Mouse (Mus musculus) left cerebral cortex, postnatal 14 days (tissue): ENCODE measurements at regions not wholly inside any gene's neighbourhood (a gene's known extent, or its start where the extent isn't known, plus 50 kb on each side); places are given as distances from the start of the nearest gene placed in this dataset.

ENCODE experiments used
- DNase-seq, 2 experiments: peaks; one replicate each; pipeline ENCODE4 v3.0.0; 2021 to 2022; ENCODE audit warnings: low spot score in 2 of 2, mixed read lengths in 1 of 2
- intact Hi-C: fragments of 180-260 bp; cut with DNase I; formaldehyde crosslinking; loops from one replicate; pipeline ENCODE4 v1.15.1; 2025

DNA sequence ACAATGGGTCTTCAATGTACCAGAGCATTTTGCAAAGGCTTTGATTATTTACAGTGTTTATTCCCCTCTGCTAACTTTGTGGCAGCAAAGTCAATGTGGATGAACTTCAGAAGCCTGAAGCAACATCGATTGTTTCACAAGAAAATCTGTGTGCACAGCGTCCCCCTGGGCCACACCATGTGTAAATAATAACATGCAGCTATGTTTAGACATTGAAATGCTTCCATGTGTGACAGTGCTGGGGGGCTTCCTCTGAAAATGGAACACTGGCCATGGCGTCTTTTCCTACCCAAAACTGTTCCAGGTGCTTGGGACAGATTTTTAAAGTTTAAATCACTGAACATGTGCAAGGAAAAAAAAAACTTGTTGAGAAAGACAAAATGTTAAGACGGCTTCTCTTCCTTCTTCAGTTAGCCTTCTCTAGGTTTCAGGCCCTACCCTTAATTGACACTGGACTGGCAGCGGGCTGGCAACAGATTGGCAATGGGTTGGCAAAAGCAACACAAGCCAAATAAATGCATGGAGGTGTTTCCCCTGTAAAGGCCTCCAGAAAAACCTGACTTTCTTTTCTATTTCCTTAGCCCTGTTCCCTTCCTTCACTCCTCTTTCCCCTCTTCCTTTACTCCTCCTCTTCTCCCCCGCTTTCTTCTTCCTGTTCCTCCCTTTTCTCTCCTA is 715.0 kb downstream of the Tns3 start:
- intact Hi-C loops = no loop called here
- no peak for DNase-seq

DNA sequence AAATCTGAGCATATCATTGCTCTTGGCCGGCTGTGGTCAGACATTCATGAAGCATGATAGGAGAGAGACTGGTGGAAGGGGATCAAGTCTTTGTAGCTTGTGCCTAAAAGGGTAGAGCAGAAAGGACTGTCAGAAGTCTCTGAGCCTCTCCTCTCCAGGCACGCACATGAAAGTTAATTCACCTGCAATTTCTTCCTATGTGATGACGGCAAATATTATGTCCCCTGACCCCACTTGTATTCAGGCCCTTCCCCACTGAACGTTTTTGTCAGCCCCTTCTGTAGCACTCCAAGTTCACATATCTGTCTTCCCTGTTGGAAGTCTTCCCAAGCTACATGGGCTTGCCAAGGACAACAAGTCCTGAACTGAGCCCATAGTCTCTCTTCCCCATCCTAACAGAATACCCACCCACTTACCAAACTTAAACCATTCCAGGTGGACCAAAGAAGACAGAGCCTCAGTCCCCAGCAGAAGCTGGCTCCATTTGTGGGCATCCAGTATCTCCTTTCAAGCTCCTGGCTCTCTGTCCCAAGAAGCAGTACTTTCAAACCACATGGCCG is 719.3 kb downstream of the Tns3 start:
- DNase-seq = no peak

GRCm38 (mm10) chr11:7944373-7944772 is 720.0 kb downstream of the Tns3 start:
- DNase-seq = no peak
- intact Hi-C loops = no loop called here

More for the DNA sequence above, 719.3 kb downstream of the Tns3 start:
- intact Hi-C loops = no loop called here

DNA sequence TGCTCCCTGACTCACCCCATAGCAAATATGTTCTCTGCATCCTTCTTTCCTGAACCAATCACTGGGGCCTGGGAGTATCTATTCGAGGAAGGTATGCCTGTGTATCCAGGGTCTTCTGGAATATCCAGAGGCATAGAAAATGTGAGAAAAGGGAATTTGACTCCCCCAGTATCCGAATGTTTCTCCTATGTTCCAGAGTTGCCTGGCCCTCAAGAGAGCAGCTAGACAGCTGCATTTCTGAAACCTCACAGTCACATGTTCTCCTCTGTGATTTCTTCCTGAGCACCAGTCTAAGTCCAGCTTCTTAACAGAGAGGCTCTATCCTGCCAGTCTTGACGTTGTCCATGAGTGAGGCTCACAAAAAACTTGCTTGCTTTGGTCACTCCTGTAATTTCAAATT is 719.9 kb upstream of the Igfbp3 start:
- intact Hi-C loops = no loop called here
- no peak for DNase-seq

DNA sequence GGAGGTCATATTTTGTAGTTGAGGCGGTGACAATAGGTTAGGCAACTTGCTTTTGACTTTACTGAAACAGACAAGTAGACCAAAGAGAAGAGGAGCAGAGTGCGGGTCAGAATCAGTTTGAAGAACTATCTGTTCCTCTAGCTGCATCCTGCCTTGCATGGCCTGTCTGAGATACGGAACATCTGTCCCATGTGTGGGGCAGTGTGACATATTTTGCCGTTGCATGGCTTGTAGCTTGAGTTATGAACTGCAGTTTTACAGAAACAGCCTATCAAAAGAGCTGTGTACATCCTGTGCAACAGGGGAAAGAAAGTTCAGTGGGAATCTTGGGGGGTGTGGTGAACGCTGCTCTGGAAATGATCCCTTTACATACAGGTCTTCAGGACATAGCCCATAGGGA is 718.9 kb upstream of the Igfbp3 start:
- DNase-seq = no peak
- intact Hi-C loops = no loop called here

DNA sequence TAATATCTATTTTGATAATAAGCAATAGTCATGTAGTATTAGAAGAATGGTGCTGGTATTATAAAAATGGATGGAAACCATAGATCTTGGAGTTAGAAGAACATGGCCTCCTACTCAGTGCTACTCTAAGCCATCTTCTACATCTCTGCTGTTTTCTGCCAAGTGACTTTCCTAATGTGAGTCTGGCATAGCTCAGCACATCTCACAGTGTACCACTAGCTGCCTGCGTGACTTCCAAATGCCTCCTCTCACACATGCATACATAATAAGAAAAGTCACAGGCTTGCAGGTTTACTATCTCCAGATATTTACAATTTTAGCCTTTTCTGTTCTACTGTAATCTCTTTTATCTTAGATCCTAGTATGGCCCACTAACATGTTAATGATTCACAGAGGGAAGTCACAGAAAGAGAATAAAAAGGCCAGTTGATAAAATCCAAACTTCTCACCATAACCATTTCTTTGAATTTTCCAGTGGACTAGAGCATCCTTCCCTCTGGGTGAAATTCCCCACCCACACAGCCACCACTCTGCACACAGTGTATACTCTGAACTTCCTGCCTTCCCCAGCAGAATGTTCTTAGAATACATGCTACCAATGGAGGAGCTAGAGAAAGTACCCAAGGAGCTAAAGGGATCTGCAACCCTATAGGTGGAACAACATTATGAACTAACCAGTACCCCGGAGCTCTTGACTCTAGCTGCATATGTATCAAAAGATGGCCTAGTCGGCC is 717.5 kb upstream of the Igfbp3 start:
- no peak for DNase-seq
- intact Hi-C loops = no loop called here

DNA sequence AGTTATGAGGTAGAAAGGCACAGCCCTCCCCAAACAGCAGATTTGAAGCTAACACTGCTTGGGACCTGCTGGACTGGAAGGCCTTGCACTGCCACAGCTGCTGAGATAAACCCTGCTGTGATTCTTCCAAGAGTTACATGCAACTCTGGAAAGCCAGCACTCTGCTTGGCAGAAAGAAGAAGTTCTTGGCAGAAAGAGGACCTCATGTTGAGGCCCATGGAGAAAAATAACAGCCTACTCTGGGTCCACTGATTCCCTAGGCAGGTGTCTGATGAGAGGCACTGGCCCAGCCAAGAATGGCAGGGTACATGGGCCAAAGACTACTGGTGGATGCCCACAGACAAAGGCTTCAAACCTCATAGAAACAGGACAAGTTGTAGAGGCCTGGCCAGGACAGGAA is 714.0 kb upstream of the Igfbp3 start:
- intact Hi-C loops = no loop called here
- DNase-seq = no peak

- intact Hi-C loops = no loop called here
- no peak for DNase-seq
Observed at GRCm38 (mm10) chr11:7912036-7912435, 698.3 kb upstream of the Igfbp3 start.

DNA sequence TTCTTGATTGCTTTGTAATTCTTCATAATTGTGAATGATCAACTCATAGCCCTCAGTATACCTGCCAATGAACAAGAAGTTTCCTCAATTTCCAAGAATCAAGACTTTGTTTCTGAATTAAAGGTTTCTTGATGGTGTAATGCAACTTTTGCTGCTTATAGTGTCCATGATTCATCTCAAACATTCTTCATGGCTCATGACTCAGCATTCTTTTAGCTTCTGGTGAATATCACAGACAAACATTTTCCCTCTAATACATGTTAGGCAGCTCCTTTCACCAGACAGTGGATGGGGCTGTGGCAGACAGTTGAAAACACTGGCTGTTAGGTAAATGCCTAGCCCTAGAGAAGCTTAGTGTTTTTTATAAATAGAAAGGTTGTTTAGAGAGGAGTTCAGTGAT is 686.5 kb upstream of the Igfbp3 start:
- no peak for DNase-seq
- intact Hi-C loops = no loop called here

GRCm38 (mm10) chr11:7898204-7898603 is 684.5 kb upstream of the Igfbp3 start:
- no peak for DNase-seq
- intact Hi-C loops = no loop called here

DNA sequence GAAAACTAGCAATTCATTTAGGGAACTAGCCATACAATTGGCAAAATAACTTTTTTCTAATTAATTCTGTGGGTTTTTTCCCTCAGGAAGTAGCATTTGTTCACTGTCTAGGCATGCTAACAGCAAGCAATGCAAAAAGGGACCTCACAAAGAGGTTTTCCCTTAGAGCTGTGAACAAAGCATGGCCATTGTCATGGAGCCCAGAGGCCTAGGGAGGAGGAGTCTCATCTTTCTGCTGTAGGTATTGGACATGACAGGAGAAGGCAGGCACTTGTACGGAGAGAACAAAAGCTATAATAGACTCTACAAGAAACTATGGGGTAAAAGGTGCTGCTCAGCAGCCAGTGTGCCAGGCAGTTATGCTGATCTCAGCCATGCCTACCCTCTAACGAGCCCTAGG is 666.8 kb upstream of the Igfbp3 start:
- DNase-seq = no peak
- intact Hi-C loops = no loop called here

DNA sequence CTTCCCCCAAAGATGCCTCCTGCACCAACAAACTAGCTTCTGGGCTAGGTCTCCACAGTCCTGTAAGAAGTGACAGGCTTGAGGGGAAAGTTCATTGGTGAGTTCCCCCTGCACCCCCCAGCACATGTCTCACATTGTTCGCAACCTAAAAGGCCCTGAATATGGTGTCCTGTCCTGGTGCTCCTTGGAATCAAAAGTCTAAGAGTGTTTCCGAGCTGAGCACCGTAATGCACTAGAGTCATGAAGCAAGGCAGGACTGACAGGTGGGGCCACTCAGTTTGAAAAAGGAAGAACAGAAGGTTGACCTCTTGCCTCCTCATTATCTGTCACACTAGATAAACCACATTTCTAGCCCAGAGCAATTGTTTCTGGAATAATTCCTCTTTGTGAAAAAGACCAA is 650.4 kb upstream of the Igfbp3 start:
- no peak for DNase-seq
- intact Hi-C loops = no loop called here

DNA sequence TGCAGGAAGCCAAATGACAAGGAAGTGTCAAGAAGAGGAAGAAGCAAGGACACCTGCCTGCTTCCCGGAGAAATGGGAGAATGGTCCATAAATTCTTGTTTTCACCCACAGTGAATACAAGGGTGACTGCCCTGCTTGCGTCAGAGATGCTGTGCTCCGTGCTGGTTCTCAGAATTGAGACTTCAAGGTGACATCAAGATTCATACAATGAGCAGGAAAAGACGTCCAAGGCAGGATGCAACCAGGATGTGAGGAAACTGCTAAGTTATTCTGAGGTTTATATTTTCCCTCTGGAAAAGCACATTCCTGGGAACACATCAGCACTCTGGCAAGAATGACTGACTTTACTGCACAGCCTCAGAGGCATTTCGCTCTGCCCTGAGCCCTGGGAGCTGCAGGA is 650.0 kb upstream of the Igfbp3 start:
- intact Hi-C loops = no loop called here
- no peak for DNase-seq

GRCm38 (mm10) chr11:7862547-7862946 is 648.8 kb upstream of the Igfbp3 start:
- no peak for DNase-seq
- intact Hi-C loops = no loop called here

DNA sequence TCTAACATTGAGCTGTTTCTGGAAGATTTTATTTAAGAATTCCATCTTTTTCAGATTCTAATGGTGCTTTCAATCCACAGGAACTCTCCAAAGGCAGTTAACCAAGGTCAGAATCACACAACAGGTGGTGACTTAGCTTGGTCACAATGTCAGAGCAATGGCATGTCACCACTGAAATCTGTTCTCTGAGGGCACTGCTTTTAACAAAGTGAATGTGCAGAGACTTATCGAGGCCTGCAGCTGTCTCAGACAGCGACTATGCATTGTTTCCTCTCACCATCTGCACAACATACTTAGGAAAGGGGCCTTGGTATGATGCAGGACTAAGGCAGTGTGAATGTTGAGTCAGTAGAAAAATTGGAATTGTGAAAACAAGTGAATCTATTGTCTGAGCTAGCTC is 638.9 kb upstream of the Igfbp3 start:
- intact Hi-C loops = no loop called here
- no peak for DNase-seq

DNA sequence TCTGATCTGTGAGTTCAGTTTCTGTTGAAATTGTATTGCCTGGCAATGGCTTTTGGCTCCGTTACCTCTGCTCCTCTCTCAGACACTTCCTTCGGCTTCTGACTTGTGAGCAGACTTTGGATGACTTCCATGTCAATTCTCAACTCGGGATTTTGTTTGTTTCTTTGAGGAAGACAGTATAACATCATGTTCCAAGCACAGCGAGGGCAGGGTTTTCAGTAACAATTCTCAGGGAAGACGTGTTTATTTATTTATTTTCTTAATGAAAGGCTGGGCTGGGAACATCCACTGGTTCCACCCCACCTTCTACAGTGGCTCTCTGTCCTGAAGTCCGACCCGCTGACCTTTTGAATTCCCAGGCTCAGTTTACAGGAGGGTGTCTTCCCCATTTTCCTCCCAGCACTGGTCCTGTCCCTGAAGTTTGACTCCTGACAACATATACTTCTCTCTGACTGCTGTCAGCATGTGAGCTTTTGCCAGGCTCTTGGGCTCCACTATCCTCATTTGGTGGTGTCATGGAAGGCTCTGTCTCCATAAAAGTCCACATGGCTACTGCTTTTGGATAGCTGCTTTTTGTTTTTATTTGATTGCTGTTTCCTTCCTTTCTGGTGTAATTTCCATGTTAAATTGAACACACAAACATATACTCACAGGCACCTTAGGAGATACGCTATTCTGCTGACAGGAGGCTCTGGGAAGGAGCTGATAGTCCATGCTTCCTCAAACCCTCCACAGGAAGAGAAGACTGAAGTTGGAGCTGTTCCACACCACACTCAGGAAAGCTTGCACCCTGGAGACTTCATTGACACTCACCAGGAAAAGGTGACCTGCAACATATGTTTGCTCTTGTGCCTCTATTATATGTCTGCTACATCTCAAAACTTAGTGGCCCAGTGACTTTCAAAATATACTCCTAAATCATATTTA is 624.9 kb upstream of the Igfbp3 start:
- intact Hi-C loops = no loop called here
- DNase-seq = no peak

DNA sequence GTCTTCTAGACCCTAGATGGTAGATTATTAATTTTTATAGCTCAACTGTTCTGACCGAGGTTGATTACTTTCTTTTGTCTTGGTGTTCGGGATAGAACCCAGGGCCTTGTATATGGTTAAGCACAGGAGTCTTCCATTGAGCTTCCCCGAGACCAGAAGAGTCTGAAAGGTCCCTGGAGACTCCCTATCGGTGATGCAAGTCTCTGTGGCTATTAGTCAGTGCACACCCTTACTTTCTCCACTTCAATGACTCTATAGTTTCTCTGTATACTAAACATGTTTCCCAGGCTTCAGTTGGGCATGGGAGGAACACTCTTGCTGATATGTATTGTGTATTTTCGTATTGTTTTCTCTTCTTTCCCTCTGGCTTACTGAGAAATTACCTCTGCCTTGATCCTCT is 623.8 kb upstream of the Igfbp3 start:
- intact Hi-C loops = no loop called here
- DNase-seq = no peak

- no peak for DNase-seq
- intact Hi-C loops = no loop called here
Observed at GRCm38 (mm10) chr11:7834151-7834550, 620.4 kb upstream of the Igfbp3 start.

- intact Hi-C loops = no loop called here
- no peak for DNase-seq
Observed at GRCm38 (mm10) chr11:7832376-7832775, 618.7 kb upstream of the Igfbp3 start.

GRCm38 (mm10) chr11:7829770-7830169 is 616.0 kb upstream of the Igfbp3 start:
- intact Hi-C loops = no loop called here

More at GRCm38 (mm10) chr11:7829770-7830169, 616.0 kb upstream of the Igfbp3 start:
- no peak for DNase-seq
